Mouse (Mus musculus): ENCODE measurements around the gene Lamtor4.
"Not testable (repeated sequence)": the region's sequence is repeated elsewhere in the genome, so short reads cannot be mapped to it uniquely, and the experiment has no call there.

Gene Lamtor4

GRCm38 (mm10) chr5:138255353-138256093 lies at the start of gene Lamtor4:
TSS of gene Lamtor4 (plus strand) at chr5:138255482.
- DNase-seq: peak; percentile 95 to 96

- DNase-seq: no peak
These were observed 48.0 kb upstream of the Lamtor4 start for GRCm38 (mm10) chr5:138207253-138207652.

- DNase-seq: no peak
These were observed 47.4 kb upstream of the Lamtor4 start for GRCm38 (mm10) chr5:138207873-138208272.

- not testable (repeated sequence) for DNase-seq
These were observed 38.6 kb upstream of the Lamtor4 start for GRCm38 (mm10) chr5:138216632-138217031.

GRCm38 (mm10) chr5:138219864-138220263 lies 35.4 kb upstream of the Lamtor4 start:
- no peak for DNase-seq

- DNase-seq: peak; percentile 91 to 94
These were observed 33.2 kb upstream of the Lamtor4 start for GRCm38 (mm10) chr5:138222111-138222510.

- peak in 1 of 2 experiments; percentile 22 for DNase-seq
These were observed 32.0 kb upstream of the Lamtor4 start for GRCm38 (mm10) chr5:138223287-138223686.

GRCm38 (mm10) chr5:138225700-138226099 lies 29.6 kb upstream of the Lamtor4 start, which contains the start of gene Nxpe5:
TSS of gene Nxpe5 (plus strand) at chr5:138225898.
- DNase-seq: no peak

GRCm38 (mm10) chr5:138226491-138226890 lies 28.8 kb upstream of the Lamtor4 start:
- DNase-seq: no peak

- no peak for DNase-seq
These were observed 27.9 kb upstream of the Lamtor4 start for GRCm38 (mm10) chr5:138227367-138227766.

GRCm38 (mm10) chr5:138228026-138228425 lies 27.3 kb upstream of the Lamtor4 start:
- DNase-seq: peak; percentile 58 to 61

GRCm38 (mm10) chr5:138229511-138229910 lies 25.8 kb upstream of the Lamtor4 start:
- no peak for DNase-seq

GRCm38 (mm10) chr5:138233778-138234177 lies 21.5 kb upstream of the Lamtor4 start:
- DNase-seq: no peak

GRCm38 (mm10) chr5:138234224-138234623 lies 21.1 kb upstream of the Lamtor4 start:
- DNase-seq: no peak

GRCm38 (mm10) chr5:138241511-138241910 lies 13.8 kb upstream of the Lamtor4 start:
- DNase-seq: no peak

GRCm38 (mm10) chr5:138251144-138251543 lies 4.1 kb upstream of the Lamtor4 start:
- DNase-seq: no peak

- DNase-seq: no peak
These were observed 2.2 kb upstream of the Lamtor4 start for GRCm38 (mm10) chr5:138253061-138253460.

GRCm38 (mm10) chr5:138256094-138256467 lies 799 bp downstream of the Lamtor4 start:
- DNase-seq: no peak

GRCm38 (mm10) chr5:138256966-138257584 lies 1.8 kb downstream of the Lamtor4 start:
- no peak for DNase-seq

GRCm38 (mm10) chr5:138257585-138257978 lies 2.3 kb downstream of the Lamtor4 start:
- DNase-seq: no peak

GRCm38 (mm10) chr5:138258078-138258477 lies 2.8 kb downstream of the Lamtor4 start:
- DNase-seq: no peak

- no peak for DNase-seq
These were observed 3.3 kb downstream of the Lamtor4 start for GRCm38 (mm10) chr5:138258542-138258941.

- no peak for DNase-seq
These were observed 3.7 kb downstream of the Lamtor4 start for GRCm38 (mm10) chr5:138258993-138259392.

- no peak for DNase-seq
These were observed 4.8 kb downstream of the Lamtor4 start for GRCm38 (mm10) chr5:138260051-138260450.
